ENCODE assay signal across 21 mouse cellular contexts in genomic region chr17:86706467-86706866, GRCm38 (mm10). TPM values are rescaled to one million over a fixed set of nuclear protein-coding genes. Genes with fewer than 3 reads are reported as not detected.
A peak's percentile ranks its signal among the peaks of the same experiment; 100 is the strongest.
DNase-seq lines count a peak whose midpoint lies in the region; ATAC-seq and TF ChIP-seq lines count a peak whose summit lies in the region.
"Had no signal": no experiment of that assay in that cellular context is flagged by ENCODE, and none has a peak within 500 bp of the region (broad histone marks: within the 10 kb centered on the region; RNA-seq: fewer than 3 reads in every experiment).

No protein-coding gene starts in this region.

- H3K4me2 ChIP-seq in CH12.LX (ENCODE audit: insufficient read depth, low read depth, poor library complexity, severe bottlenecking) = no peak overlapping the region
- H3K4me2 ChIP-seq: embryonic facial prominence, embryonic 12.5 days; forebrain, embryonic 13.5 days; forebrain, embryonic 15.5 days had no signal

- no peak for TF ChIP-seq CTCF in gastrocnemius, adult 2 months (IDR thresholded peaks at IDR 0.05)
- TF ChIP-seq CTCF in CH12.LX (conservative IDR thresholded peaks at IDR 0.05 in 1 of 2, IDR thresholded peaks at IDR 0.05 in 1 of 2; ENCODE audit: low read depth in 2 of 2, low read length in 2 of 2) = no peak

- TF ChIP-seq EP300 in CH12.LX (IDR thresholded peaks at IDR 0.05; ENCODE audit: low read length) = no peak

- H3K9me3 ChIP-seq in CH12.LX (replicated peaks; ENCODE audit: low read length) = no peaks in the 10 kb centered on the region
- H3K9me3 ChIP-seq: embryonic facial prominence, embryonic 10.5 days; embryonic facial prominence, embryonic 12.5 days; forebrain, embryonic 13.5 days; forebrain, embryonic 15.5 days had no signal

- no peak for TF ChIP-seq RAD21 in CH12.LX (IDR thresholded peaks at IDR 0.05; ENCODE audit: low read depth, low read length)

- in situ Hi-C loops in CH12.LX (cut with MboI; ENCODE audit: low pct_ligation_motif_present, low pct_unique_long_range_greater_than_20kb, low sequenced_read_pairs) = no loop called here

- no peak overlapping the region for H3K4me3 ChIP-seq in gastrocnemius, adult 2 months
- no peak overlapping the region for H3K4me3 ChIP-seq in CH12.LX (replicated peaks in 1 of 3; ENCODE audit: low read depth in 2 of 3, low read length in 2 of 3, poor library complexity in 1 of 3)
- H3K4me3 ChIP-seq: embryonic facial prominence, embryonic 10.5 days; embryonic facial prominence, embryonic 12.5 days; forebrain, embryonic 13.5 days; forebrain, embryonic 15.5 days had no signal

- intact Hi-C loops in gastrocnemius, adult 2 months (cut with DNase I) = no loop called here

- dilution Hi-C loops in CH12.LX (cut with MboI; ENCODE audit: extremely low pct_ligation_motif_present, extremely low pct_unique_long_range_greater_than_20kb, low sequenced_read_pairs) = no loop called here

- no peaks in the 10 kb centered on the region for H3K79me2 ChIP-seq in CH12.LX (replicated peaks; ENCODE audit: control insufficient read depth, extremely low read depth, insufficient read depth, poor library complexity, severe bottlenecking)

- TF ChIP-seq POLR2A in CH12.LX (IDR thresholded peaks at IDR 0.05; ENCODE audit: low read depth, low read length) = no peak

- no peak for DNase-seq in gastrocnemius, adult 2 months
- DNase-seq in gastrocnemius, postnatal 4 days (ENCODE audit: low spot score in 2 of 2) = no peak
- DNase-seq in CH12.LX (ENCODE audit: extremely low read depth) = no peak
- DNase-seq in adrenal gland, postnatal 4 days (ENCODE audit: low spot score in 2 of 2) = no peak
- DNase-seq: adrenal gland, adult 2 months; adrenal gland, postnatal 10 days; adrenal gland, postnatal 25 days; B cell, adult 2 months; cerebellum, adult 11-12 months; cerebellum, adult 2 months; cerebellum, adult 9-10 months; cerebellum, postnatal 10 days; cerebellum, postnatal 25 days; forebrain, postnatal 0 days had no signal

- ATAC-seq in megakaryocyte progenitor cell, adult 5-6 weeks (replicated peaks; ENCODE audit: poor library complexity) = peak; percentile 60
- ATAC-seq: CD4-positive, CD25-positive, alpha-beta regulatory T cell, adult 4 months; forebrain, embryonic 13.5 days; forebrain, embryonic 15.5 days; forebrain, postnatal 0 days had no signal

- 0 out of 2 replicates have a peak overlapping the region, but pooled peaks have one; percentile 5 for H3K27ac ChIP-seq in gastrocnemius, adult 2 months
- H3K27ac ChIP-seq in CH12.LX (ENCODE audit: insufficient read depth, low read depth) = no peak overlapping the region
- H3K27ac ChIP-seq: embryonic facial prominence, embryonic 10.5 days; embryonic facial prominence, embryonic 12.5 days; forebrain, embryonic 13.5 days; forebrain, embryonic 15.5 days had no signal

- peaks cover 28 to 45% of the 10 kb centered on the region in 2 experiments for H3K4me1 ChIP-seq in CH12.LX (ENCODE audit: control insufficient read depth in 1 of 2, insufficient read depth in 2 of 2)
- H3K4me1 ChIP-seq: embryonic facial prominence, embryonic 10.5 days; embryonic facial prominence, embryonic 12.5 days; forebrain, embryonic 13.5 days; forebrain, embryonic 15.5 days had no signal

- H3K36me3 ChIP-seq in CH12.LX (replicated peaks in 1 of 2; ENCODE audit: control insufficient read depth in 1 of 2, insufficient read depth in 1 of 2, low read length in 1 of 2) = no peaks in the 10 kb centered on the region
- H3K36me3 ChIP-seq: embryonic facial prominence, embryonic 10.5 days; embryonic facial prominence, embryonic 12.5 days; forebrain, embryonic 15.5 days had no signal

- no peaks in the 10 kb centered on the region for H3K27me3 ChIP-seq in CH12.LX (replicated peaks)
- H3K27me3 ChIP-seq: embryonic facial prominence, embryonic 12.5 days; forebrain, embryonic 13.5 days; forebrain, embryonic 15.5 days had no signal

- H3K9ac ChIP-seq in CH12.LX (ENCODE audit: insufficient read depth, low read depth) = no peak overlapping the region
- H3K9ac ChIP-seq: embryonic facial prominence, embryonic 12.5 days; forebrain, embryonic 13.5 days; forebrain, embryonic 15.5 days; forebrain, postnatal 0 days had no signal

TF ChIP-seq in CH12.LX, 34 proteins besides CTCF, POLR2A, EP300 and RAD21:
- TF ChIP-seq SMC3 (IDR thresholded peaks at IDR 0.05; ENCODE audit: low read depth, low read length) (no peak), TCF12 (IDR thresholded peaks at IDR 0.05; ENCODE audit: low read depth, low read length) (0 out of 2 replicates have a peak, but pooled peaks have one; percentile 0)
TF ChIP-seq in CH12.LX: peak in this region for 1.

RNA-seq across cellular contexts. Expression of gene Epas1, which starts 47.0 kb away (rescaled TPM):
- 100 to 1,000 TPM in 1 of 2 experiments, 10 to 100 TPM in 1; 96.6 to 127 TPM for total RNA-seq in gastrocnemius, adult 2 months (2021)
- 10 to 100 TPM; 51.0 to 57.3 TPM for total RNA-seq in gastrocnemius, postnatal 4 days (2021)
- total RNA-seq in CH12.LX (2012; rRNA removed) (0.08 and 0.17 TPM in 2 replicates), CH12.LX (2014; rRNA removed) (0.07 and 0.11 TPM in 2 replicates)
- polyA plus RNA-seq in CH12.LX (2012; ENCODE audit: insufficient read length, low read depth) = 0.14 and 0.16 TPM in 2 replicates
- 0.02 TPM in 1 of 2 replicates, not detected in the other for total RNA-seq in megakaryocyte progenitor cell, adult 5-6 weeks (2015)
- not detected in 2 replicates for total RNA-seq in megakaryocyte progenitor cell, adult 5-6 weeks (2017)
- 100 to 1,000 TPM; 129 to 150 TPM for total RNA-seq in adrenal gland, postnatal 4 days (2021)
- total RNA-seq: MEL had no signal

Comparison
In these comparisons a context has a peak if more than half of its experiments do, and no peak if none do; other contexts are left out.
1. RNA of gene Epas1, which starts 47.0 kb away (total RNA-seq): 129 to 150 TPM in adrenal gland, postnatal 4 days, 96.6 to 127 TPM in gastrocnemius, adult 2 months and 51.0 to 57.3 TPM in gastrocnemius, postnatal 4 days; 0.07 to 0.17 TPM in CH12.LX and 0.02 TPM in megakaryocyte progenitor cell, adult 5-6 weeks; every median in the first group is over 10 times any median in the second.